Mouse (Mus musculus) C2C12 (cell line): ENCODE data around the gene Dcakd. TPM values are rescaled to one million over a fixed set of nuclear protein-coding genes. Genes with fewer than 3 reads are reported as not detected.

Source experiments
- H3K27me3 ChIP-seq: one replicate; pipeline ENCODE4 v1.6.1; 2011; ENCODE audit not compliant: control insufficient read depth, insufficient read depth, insufficient read length
- H3K36me3 ChIP-seq: one replicate; pipeline ENCODE4 v1.6.1; 2011; ENCODE audit not compliant: control insufficient read depth, insufficient read depth
- H3K4me3 ChIP-seq: one replicate; pipeline ENCODE4 v1.5.1; 2011; ENCODE audit warnings: mild to moderate bottlenecking, control low read depth; ENCODE audit not compliant: poor library complexity, insufficient read depth, severe bottlenecking
- H3K79me2 ChIP-seq: one replicate; pipeline ENCODE4 v1.6.1; 2011; ENCODE audit not compliant: control insufficient read depth, insufficient read depth
- H3K79me3 ChIP-seq: one replicate; pipeline ENCODE4 v1.6.1; 2011; ENCODE audit warnings: low read depth, control low read depth
- H3ac ChIP-seq: one replicate; pipeline ENCODE3; 2011; ENCODE audit warnings: low read depth; ENCODE audit not compliant: control insufficient read depth, insufficient read length
- CEBPB ChIP-seq: IDR thresholded peaks from one replicate; pipeline ENCODE4 v1.6.1; 2011; ENCODE audit warnings: low read depth, mild to moderate bottlenecking, control low read depth, moderate library complexity
- CTCF ChIP-seq: IDR thresholded peaks from one replicate; pipeline ENCODE4 v1.5.1; 2011; ENCODE audit not compliant: control insufficient read depth, insufficient read depth, insufficient read length
- FOSL1 ChIP-seq: IDR thresholded peaks from one replicate; pipeline ENCODE4 v1.8.0; 2011; ENCODE audit warnings: mild to moderate bottlenecking, low read length; ENCODE audit not compliant: poor library complexity, insufficient read depth, severe bottlenecking
- MAX ChIP-seq: IDR thresholded peaks from one replicate; pipeline ENCODE4 v1.6.1; 2011; ENCODE audit warnings: mild to moderate bottlenecking, control low read depth
- MYOD1 ChIP-seq: IDR thresholded peaks from one replicate; pipeline ENCODE4 v1.6.1; 2011; ENCODE audit warnings: low read depth; ENCODE audit not compliant: control insufficient read depth, insufficient read length
- MYOG ChIP-seq: IDR thresholded peaks from one replicate; pipeline ENCODE4 v1.6.1; 2011; ENCODE audit not compliant: control insufficient read depth, insufficient read length; ENCODE audit errors: extremely low read depth
- USF1 ChIP-seq: IDR thresholded peaks from one replicate; pipeline ENCODE4 v1.6.1; 2011; ENCODE audit warnings: low read depth, mild to moderate bottlenecking, control low read depth, moderate library complexity
- polyA plus RNA-seq: library from polyadenylated mRNA; unstranded; fragments of >200 nt; fragmentation: generic; extraction: Trizol; gene quantifications from one replicate; pipeline ENCODE4 v1.2.1, GENCODE M21; 2012; ENCODE audit warnings: missing spikeins

Dcakd gene
- polyA plus RNA-seq, 1 experiment = 185 TPM

DNA sequence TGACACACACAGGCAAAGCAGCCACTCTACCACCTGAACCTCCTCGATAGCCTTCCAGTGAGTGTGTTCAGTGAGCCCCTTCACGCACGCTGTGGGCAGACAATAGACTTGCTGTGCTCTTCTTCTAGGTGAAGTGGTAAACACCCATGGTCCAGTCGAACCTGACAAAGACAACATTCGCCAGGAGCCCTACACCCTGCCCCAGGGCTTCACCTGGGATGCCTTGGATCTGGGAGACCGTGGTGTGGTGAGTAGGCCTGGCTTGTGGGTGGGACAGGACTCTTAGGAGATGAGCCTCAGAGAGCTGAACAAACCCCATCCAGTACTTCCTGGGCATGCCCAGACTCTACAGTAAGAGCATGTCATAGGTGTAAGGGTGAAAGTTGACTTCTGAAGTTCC, 23.9 kb upstream of the Dcakd start:
- peaks cover 76% of the 10 kb centered on the region for H3K36me3 ChIP-seq

DNA sequence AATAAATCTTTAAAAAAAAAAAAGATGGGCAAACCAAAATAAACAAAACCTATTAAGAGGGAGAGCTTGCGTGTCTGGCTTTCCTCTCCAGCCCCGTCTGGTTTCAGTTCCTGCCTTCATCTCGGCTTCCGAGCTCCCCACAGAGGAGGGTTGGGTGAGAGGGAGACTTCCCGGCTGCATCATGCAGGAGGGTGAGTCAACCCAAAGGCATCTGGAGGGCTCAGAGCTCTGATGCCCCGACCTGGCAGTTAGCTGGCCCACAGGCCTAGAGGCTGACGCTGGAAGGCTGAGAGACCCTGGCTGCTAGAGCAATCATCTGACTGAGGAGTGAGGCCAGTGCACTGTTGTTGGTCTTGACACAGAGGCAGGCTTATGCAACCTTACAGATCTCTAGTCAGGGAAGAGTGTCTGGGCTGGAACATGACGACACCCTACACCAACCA, 23.1 kb upstream of the Dcakd start:
- TF ChIP-seq MYOG (no peak), FOSL1 (peak; percentile 64), CEBPB (peak; percentile 76), USF1 (peak; percentile 3), MYOD1 (peak; percentile 5)
- no peak overlapping the region for H3K4me3 ChIP-seq
- H3K79me2 ChIP-seq = peaks cover 34% of the 10 kb centered on the region
- H3K27me3 ChIP-seq = no peaks in the 10 kb centered on the region
- peaks cover 12% of the 10 kb centered on the region for H3K79me3 ChIP-seq
- H3ac ChIP-seq = peak overlapping the region; percentile 19
- H3K36me3 ChIP-seq = peaks cover 76% of the 10 kb centered on the region

More for the DNA sequence above, 23.9 kb upstream of the Dcakd start:
- H3K79me2 ChIP-seq = peaks cover 39% of the 10 kb centered on the region
- H3K79me3 ChIP-seq = peaks cover 12% of the 10 kb centered on the region
- H3K27me3 ChIP-seq = no peaks in the 10 kb centered on the region
- H3K4me3 ChIP-seq = no peak overlapping the region
- peak overlapping the region; percentile 34 for H3ac ChIP-seq
- TF ChIP-seq USF1 = no peak

DNA sequence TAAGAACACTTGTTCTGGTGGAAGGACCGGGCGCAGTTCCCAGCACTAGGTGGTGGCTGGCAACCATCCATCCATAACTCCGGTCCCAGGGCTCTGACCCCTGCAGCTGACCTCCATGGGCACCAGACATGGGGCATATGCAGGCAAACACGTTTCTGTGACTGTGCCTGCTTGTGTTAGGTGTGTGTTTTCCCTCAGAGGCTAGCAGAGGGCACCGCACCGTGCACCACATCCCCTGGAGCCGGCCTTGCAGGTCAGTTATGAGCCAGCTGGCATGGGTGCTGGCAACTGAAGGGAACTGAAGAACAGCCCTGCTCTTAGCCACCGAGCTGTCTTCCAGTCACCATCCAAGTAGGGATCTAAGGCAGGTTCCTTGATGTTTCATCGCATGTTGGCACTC, 22.0 kb upstream of the Dcakd start:
- Histone ChIP-seq H3ac (no peak overlapping the region), H3K27me3 (no peaks in the 10 kb centered on the region), H3K4me3 (no peak overlapping the region), H3K79me3 (peaks cover 9% of the 10 kb centered on the region), H3K79me2 (peaks cover 32% of the 10 kb centered on the region), H3K36me3 (peaks cover 76% of the 10 kb centered on the region)
- TF ChIP-seq MYOD1 = no peak
- no peak for TF ChIP-seq CEBPB
- no peak for TF ChIP-seq USF1
- TF ChIP-seq FOSL1 = no peak
- no peak for TF ChIP-seq MAX
- no peak for TF ChIP-seq MYOG
- no peak for TF ChIP-seq CTCF

DNA sequence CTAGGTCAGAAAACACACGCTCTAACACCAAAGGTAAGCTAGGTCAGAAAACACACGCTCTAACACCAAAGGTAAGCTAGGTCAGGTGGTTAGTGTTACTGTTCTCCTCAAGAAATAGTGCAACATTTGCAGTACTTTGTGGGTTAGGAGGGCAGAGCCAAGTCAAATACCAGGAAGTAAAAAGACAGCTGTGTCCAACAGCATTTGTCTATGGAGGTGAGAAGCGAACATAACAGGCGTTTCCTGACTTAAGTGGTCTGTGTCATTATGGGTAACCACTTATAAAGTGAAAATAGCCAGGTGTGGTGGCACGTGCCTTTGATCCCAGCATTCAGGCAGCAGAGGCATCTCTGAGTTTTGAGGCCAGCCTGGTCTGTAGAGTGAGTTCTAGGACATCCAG, 21.5 kb upstream of the Dcakd start:
- Histone ChIP-seq H3K36me3 (peaks cover 76% of the 10 kb centered on the region), H3K27me3 (no peaks in the 10 kb centered on the region), H3ac (no peak overlapping the region), H3K79me3 (peaks cover 9% of the 10 kb centered on the region), H3K4me3 (no peak overlapping the region), H3K79me2 (peaks cover 37% of the 10 kb centered on the region)
- TF ChIP-seq MYOG = no peak
- TF ChIP-seq FOSL1 = no peak
- no peak for TF ChIP-seq USF1
- TF ChIP-seq MAX = no peak
- no peak for TF ChIP-seq CTCF
- TF ChIP-seq CEBPB = no peak
- TF ChIP-seq MYOD1 = no peak

DNA sequence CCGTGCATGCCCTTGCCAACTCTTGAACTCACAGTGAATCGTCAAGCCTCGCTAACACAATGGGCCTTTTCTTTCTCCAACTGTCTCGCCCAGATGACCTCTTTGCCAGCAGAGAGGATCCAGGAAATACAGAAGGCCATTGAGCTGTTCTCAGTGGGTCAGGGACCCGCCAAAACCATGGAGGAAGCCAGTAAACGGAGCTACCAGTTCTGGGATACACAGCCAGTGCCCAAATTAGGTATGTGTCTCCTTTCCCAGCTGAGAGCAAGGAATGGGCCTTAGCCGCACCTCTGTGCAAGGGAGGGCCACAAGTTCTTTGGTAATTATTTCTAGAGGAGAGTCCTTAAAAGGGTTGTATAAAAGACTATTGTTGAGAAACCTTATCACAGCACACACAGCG, 18.2 kb upstream of the Dcakd start:
- Histone ChIP-seq H3K4me3 (no peak overlapping the region), H3K79me2 (peaks cover 44% of the 10 kb centered on the region), H3K27me3 (no peaks in the 10 kb centered on the region), H3K36me3 (peaks cover 72% of the 10 kb centered on the region), H3K79me3 (peaks cover 19% of the 10 kb centered on the region), H3ac (no peak overlapping the region)
- TF ChIP-seq CEBPB (no peak), CTCF (no peak)

DNA sequence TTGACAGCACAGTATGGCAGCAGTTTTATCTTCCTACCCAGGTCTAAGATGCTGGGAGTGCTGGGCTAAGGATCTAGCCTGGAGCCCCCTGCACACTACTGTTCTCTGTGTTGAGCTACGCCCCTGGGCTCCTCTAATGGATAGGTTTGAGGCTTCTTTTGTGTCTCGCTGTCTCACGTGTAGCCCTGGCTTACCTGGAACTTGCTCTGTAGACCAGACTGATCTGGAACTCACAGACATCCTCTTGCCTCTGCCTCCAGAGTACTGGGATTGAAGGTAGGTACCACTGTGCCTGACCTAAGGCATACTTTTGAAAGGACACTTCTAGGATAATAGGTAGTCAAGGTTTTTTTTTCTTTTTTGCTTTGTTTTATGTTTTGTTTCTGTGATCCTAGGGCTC, 15.8 kb upstream of the Dcakd start:
- H3ac ChIP-seq = no peak overlapping the region
- no peak for TF ChIP-seq CEBPB
- no peak for TF ChIP-seq MYOD1
- no peak for TF ChIP-seq USF1
- no peak for TF ChIP-seq FOSL1
- TF ChIP-seq CTCF = no peak
- TF ChIP-seq MAX = no peak
- TF ChIP-seq MYOG = no peak
- no peaks in the 10 kb centered on the region for H3K27me3 ChIP-seq
- H3K36me3 ChIP-seq = peaks cover 73% of the 10 kb centered on the region
- peaks cover 67% of the 10 kb centered on the region for H3K79me2 ChIP-seq
- H3K79me3 ChIP-seq = peaks cover 41% of the 10 kb centered on the region
- H3K4me3 ChIP-seq = no peak overlapping the region
